Mouse (Mus musculus): ENCODE data around the gene Unc50. TPM values are rescaled to one million over a fixed set of nuclear protein-coding genes. Genes with fewer than 3 reads are reported as not detected.

Unc50 gene
- polyA plus RNA-seq (2015; fragmentation: Nextera tagmentation; extraction: Ambion mirVana), result 156 and 177 TPM in 2 replicates

DNA sequence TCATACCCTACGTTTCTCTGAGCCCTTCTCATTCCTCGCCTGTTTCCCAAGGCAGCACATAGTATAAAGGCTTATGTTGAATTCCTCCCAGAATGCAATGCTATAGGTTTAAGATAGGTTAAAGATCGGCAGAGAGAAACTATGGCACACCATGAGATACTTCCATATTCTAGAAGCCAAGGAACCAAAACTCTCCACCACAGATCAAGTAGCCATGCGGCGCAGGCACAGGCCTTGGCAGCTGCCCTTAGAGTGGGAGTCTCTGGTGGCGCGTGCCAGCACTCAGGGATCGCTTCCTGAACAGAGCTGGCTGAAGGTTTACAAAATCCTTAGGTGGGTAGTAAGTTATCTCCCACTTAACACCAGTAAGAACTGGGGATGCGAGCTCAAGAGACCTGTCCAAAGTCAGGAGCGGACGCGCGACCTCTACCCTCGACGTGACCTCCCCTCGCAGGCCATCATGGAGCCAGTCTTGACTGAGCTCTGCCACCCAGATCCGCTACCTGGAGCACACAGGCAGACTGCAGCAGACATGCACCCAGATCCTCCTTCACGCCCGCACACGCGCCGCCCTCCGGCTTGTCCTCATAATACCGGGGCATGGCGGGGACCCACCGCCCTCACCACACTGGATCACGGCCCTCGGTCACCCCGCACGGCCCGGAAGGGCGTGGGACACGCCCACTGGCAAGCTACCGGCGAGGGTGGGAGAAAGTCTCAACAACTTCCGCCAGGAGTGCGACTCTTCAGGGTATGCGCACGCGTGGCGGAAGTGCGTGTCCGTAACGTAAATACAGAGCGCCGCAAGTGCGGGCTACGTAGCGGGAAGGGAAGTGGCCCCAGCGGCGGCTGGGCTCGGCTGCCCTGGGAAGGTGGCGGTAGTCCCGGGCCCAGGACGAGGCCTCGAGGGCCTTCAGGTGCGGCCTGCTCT, at the start of gene Unc50, which contains the start of gene Coa5:
TSS of gene Unc50 (plus strand) at position 774 of the 931 bp plus-strand sequence.
TSS of gene Coa5 (minus strand) at position 738 of the 931 bp plus-strand sequence.
- Histone ChIP-seq H3K4me2 (replicated peaks; ENCODE audit: low read depth, low read length) (peak within 1 kb of the TSS; percentile 70), H3K4me3 (ENCODE audit: low read depth, low read length) (peak within 1 kb of the TSS; percentile 80), H3K36me3 (ENCODE audit: insufficient read depth, low read length) (peaks cover 15% of the 10 kb centered on the region), H3K27ac (ENCODE audit: low read length) (peak within 1 kb of the TSS; percentile 84), H3K4me1 (ENCODE audit: insufficient read depth, low read depth, low read length) (peaks cover 16% of the 10 kb centered on the region), H3K9ac (replicated peaks; ENCODE audit: low read depth) (peak within 1 kb of the TSS; percentile 96), H3K27me3 (replicated peaks; ENCODE audit: insufficient read depth, low read length) (no peaks in the 10 kb centered on the region), H3K9me3 (ENCODE audit: low read length) (no peaks in the 10 kb centered on the region)
- TF ChIP-seq CTCF (IDR thresholded peaks at IDR 0.05) (peak; percentile 32; the same call in 1 of the 2 replicates), EP300 (IDR thresholded peaks at IDR 0.05) (no peak; the same call in none of the 2 replicates)
- peak; percentile 98 for DNase-seq (ENCODE audit: low spot score)
- peak; percentile 99 for ATAC-seq
- WGBS, result 1% methylated on average over 57 of the region's 57 CpGs

- Histone ChIP-seq H3K36me3 (ENCODE audit: insufficient read depth, low read length) (no peaks in the 10 kb centered on the region), H3K9ac (replicated peaks; ENCODE audit: low read depth) (no peak overlapping the region), H3K27me3 (replicated peaks; ENCODE audit: insufficient read depth, low read length) (no peaks in the 10 kb centered on the region), H3K4me3 (ENCODE audit: low read depth, low read length) (no peak overlapping the region), H3K4me1 (ENCODE audit: insufficient read depth, low read depth, low read length) (no peaks in the 10 kb centered on the region), H3K27ac (ENCODE audit: low read length) (no peak overlapping the region), H3K9me3 (ENCODE audit: low read length) (no peaks in the 10 kb centered on the region), H3K4me2 (replicated peaks; ENCODE audit: low read depth, low read length) (no peak overlapping the region)
- ATAC-seq (peak; percentile 28; the same call in 1 of the 2 replicates), DNase-seq (ENCODE audit: low spot score) (no peak)
- 57% methylated on average over 5 of the region's 5 CpGs for WGBS
- TF ChIP-seq EP300 (IDR thresholded peaks at IDR 0.05), result no peak
- TF ChIP-seq CTCF (IDR thresholded peaks at IDR 0.05), result no peak
Observed at GRCm38 (mm10) chr1:37380913-37381312, 49.0 kb upstream of the Unc50 start.

- H3K27ac ChIP-seq (ENCODE audit: low read length), result no peak overlapping the region
- H3K4me2 ChIP-seq (replicated peaks; ENCODE audit: low read depth, low read length), result no peak overlapping the region
- no peak for TF ChIP-seq EP300 (IDR thresholded peaks at IDR 0.05)
- no peak for TF ChIP-seq CTCF (IDR thresholded peaks at IDR 0.05)
- ATAC-seq, result no peak
- H3K36me3 ChIP-seq (ENCODE audit: insufficient read depth, low read length), result peaks cover 6% of the 10 kb centered on the region; the same call in 1 of the 2 replicates
- H3K9me3 ChIP-seq (ENCODE audit: low read length), result no peaks in the 10 kb centered on the region
- H3K9ac ChIP-seq (replicated peaks; ENCODE audit: low read depth), result no peak overlapping the region
- H3K4me3 ChIP-seq (ENCODE audit: low read depth, low read length), result no peak overlapping the region
- H3K27me3 ChIP-seq (replicated peaks; ENCODE audit: insufficient read depth, low read length), result no peaks in the 10 kb centered on the region
- 77% methylated on average over 3 of the region's 3 CpGs for WGBS
- DNase-seq (ENCODE audit: low spot score), result no peak
- H3K4me1 ChIP-seq (ENCODE audit: insufficient read depth, low read depth, low read length), result no peaks in the 10 kb centered on the region
Observed at GRCm38 (mm10) chr1:37384304-37384703, 45.6 kb upstream of the Unc50 start.

DNA sequence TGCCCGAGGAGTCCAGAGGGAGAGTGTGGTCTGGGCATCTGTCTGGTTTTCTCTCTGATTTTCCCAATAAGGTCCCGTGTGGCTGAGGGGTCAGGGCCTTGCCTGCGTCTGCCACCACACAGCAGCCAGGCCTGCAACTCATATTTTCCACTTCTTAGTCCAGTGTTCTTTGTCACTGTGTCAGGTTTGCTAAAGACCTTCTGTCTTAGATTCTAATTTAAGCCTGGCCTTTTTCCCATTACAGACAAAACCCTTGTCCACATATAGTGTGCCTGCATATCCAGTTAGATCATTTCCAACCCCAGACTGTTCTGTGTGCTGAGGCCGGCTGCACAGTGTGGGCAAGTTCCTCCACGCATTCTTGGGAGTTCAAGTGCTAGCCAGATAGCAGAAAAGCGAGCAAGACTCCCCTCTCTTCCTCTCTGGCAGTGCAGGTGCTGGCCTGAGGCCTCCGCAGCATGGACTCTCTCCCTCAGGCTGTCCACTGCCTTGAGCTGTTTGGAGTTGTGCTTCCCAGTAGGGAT, 43.4 kb upstream of the Unc50 start:
- peaks cover 11% of the 10 kb centered on the region for H3K36me3 ChIP-seq (ENCODE audit: insufficient read depth, low read length)
- H3K4me1 ChIP-seq (ENCODE audit: insufficient read depth, low read depth, low read length), result no peaks in the 10 kb centered on the region
- H3K27me3 ChIP-seq (replicated peaks; ENCODE audit: insufficient read depth, low read length), result no peaks in the 10 kb centered on the region
- no peak overlapping the region for H3K27ac ChIP-seq (ENCODE audit: low read length)
- WGBS, result 71% methylated on average over 7 of the region's 7 CpGs
- H3K9ac ChIP-seq (replicated peaks; ENCODE audit: low read depth), result no peak overlapping the region
- no peak for ATAC-seq
- no peak for TF ChIP-seq CTCF (IDR thresholded peaks at IDR 0.05)
- no peak for TF ChIP-seq EP300 (IDR thresholded peaks at IDR 0.05)
- DNase-seq (ENCODE audit: low spot score), result no peak
- H3K4me3 ChIP-seq (ENCODE audit: low read depth, low read length), result no peak overlapping the region
- H3K9me3 ChIP-seq (ENCODE audit: low read length), result no peaks in the 10 kb centered on the region
- H3K4me2 ChIP-seq (replicated peaks; ENCODE audit: low read depth, low read length), result no peak overlapping the region

DNA sequence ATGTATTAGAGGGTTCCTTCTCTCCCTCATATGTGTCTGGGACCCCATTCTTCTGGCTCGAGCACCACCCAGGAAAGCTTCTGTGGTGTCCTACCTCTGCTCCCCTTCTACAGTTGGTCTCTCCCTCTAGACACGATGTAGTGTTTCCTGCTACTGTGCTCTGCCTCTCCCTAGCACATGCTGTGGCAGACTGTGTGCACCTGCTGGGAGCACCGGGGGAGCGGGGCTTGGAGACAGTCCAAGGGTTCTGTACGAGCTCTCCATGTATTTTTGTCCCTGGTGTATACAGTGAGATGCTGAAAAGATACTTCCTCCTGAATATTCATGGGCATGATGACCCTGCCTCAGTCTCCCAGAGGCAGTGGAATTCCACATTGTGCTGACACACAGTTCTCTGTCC, 36.8 kb upstream of the Unc50 start:
- ATAC-seq (no peak), DNase-seq (ENCODE audit: low spot score) (no peak)
- Histone ChIP-seq H3K27ac (ENCODE audit: low read length) (no peak overlapping the region), H3K27me3 (replicated peaks; ENCODE audit: insufficient read depth, low read length) (no peaks in the 10 kb centered on the region), H3K9ac (replicated peaks; ENCODE audit: low read depth) (no peak overlapping the region), H3K4me2 (replicated peaks; ENCODE audit: low read depth, low read length) (no peak overlapping the region), H3K36me3 (ENCODE audit: insufficient read depth, low read length) (peaks cover 11% of the 10 kb centered on the region), H3K4me1 (ENCODE audit: insufficient read depth, low read depth, low read length) (no peaks in the 10 kb centered on the region), H3K9me3 (ENCODE audit: low read length) (no peaks in the 10 kb centered on the region), H3K4me3 (ENCODE audit: low read depth, low read length) (no peak overlapping the region)
- WGBS, result 74% methylated on average over 5 of the region's 5 CpGs
- TF ChIP-seq EP300 (IDR thresholded peaks at IDR 0.05), result no peak
- no peak for TF ChIP-seq CTCF (IDR thresholded peaks at IDR 0.05)

- Histone ChIP-seq H3K4me2 (replicated peaks; ENCODE audit: low read depth, low read length) (no peak overlapping the region), H3K9ac (replicated peaks; ENCODE audit: low read depth) (no peak overlapping the region), H3K9me3 (ENCODE audit: low read length) (no peaks in the 10 kb centered on the region), H3K36me3 (ENCODE audit: insufficient read depth, low read length) (0 out of 2 replicates have a peak, but pooled peaks cover 4% of the 10 kb centered on the region), H3K4me1 (ENCODE audit: insufficient read depth, low read depth, low read length) (no peaks in the 10 kb centered on the region), H3K4me3 (ENCODE audit: low read depth, low read length) (no peak overlapping the region), H3K27ac (ENCODE audit: low read length) (no peak overlapping the region), H3K27me3 (replicated peaks; ENCODE audit: insufficient read depth, low read length) (no peaks in the 10 kb centered on the region)
- 73% methylated on average over 1 of the region's 1 CpGs for WGBS
- DNase-seq (ENCODE audit: low spot score) (no peak), ATAC-seq (no peak)
- TF ChIP-seq EP300 (IDR thresholded peaks at IDR 0.05) (no peak), CTCF (IDR thresholded peaks at IDR 0.05) (no peak)
Observed at GRCm38 (mm10) chr1:37396481-37396880, 33.5 kb upstream of the Unc50 start.

Data from lung, postnatal 0 days (tissue).